ENCODE assay signal across 11 mouse cellular contexts in genomic region chr5:132633198-132633884, GRCm38 (mm10).
A peak's percentile ranks its signal among the peaks of the same experiment; 100 is the strongest.
DNase-seq lines count a peak whose midpoint lies in the region; ATAC-seq and TF ChIP-seq lines count a peak whose summit lies in the region.
"Had no signal": no experiment of that assay in that cellular context is flagged by ENCODE, and none has a peak within 500 bp of the region (broad histone marks: within the 10 kb centered on the region; RNA-seq: fewer than 3 reads in every experiment).

No protein-coding gene starts in this region.

- H3K4me2 ChIP-seq in intestine, postnatal 0 days (replicated peaks; ENCODE audit: low read depth), result no peak overlapping the region
- H3K4me2 ChIP-seq: heart, embryonic 15.5 days; limb, embryonic 15.5 days had no signal

- no peak for TF ChIP-seq CTCF in intestine, postnatal 0 days (IDR thresholded peaks at IDR 0.05; ENCODE audit: low read depth)

- no peak for ATAC-seq in erythroid progenitor cell, adult 5-6 weeks (replicated peaks; ENCODE audit: low FRiP score, poor library complexity, severe bottlenecking)
- no peak for ATAC-seq in intestine, postnatal 0 days

- H3K9ac ChIP-seq in intestine, postnatal 0 days (ENCODE audit: low read depth, low read length), result no peak overlapping the region
- H3K9ac ChIP-seq: heart, embryonic 15.5 days; limb, embryonic 15.5 days had no signal

- H3K4me3 ChIP-seq in intestine, postnatal 0 days (ENCODE audit: low read depth, low read length), result no peak overlapping the region
- H3K4me3 ChIP-seq: heart, embryonic 15.5 days; limb, embryonic 15.5 days; myocyte had no signal

- H3K9me3 ChIP-seq in intestine, postnatal 0 days (ENCODE audit: control insufficient read depth), result no peaks in the 10 kb centered on the region
- H3K9me3 ChIP-seq: limb, embryonic 15.5 days had no signal

- no peak overlapping the region for H3K27ac ChIP-seq in intestine, postnatal 0 days (ENCODE audit: low read depth, low read length)
- H3K27ac ChIP-seq: heart, embryonic 15.5 days; limb, embryonic 15.5 days had no signal

- 51% methylated on average over 4 of the region's 5 CpGs for WGBS in intestine, postnatal 0 days

- H3K4me1 ChIP-seq in intestine, postnatal 0 days (replicated peaks; ENCODE audit: control insufficient read depth, insufficient read depth, low read length), result no peaks in the 10 kb centered on the region
- H3K4me1 ChIP-seq: heart, embryonic 15.5 days had no signal

- H3K36me3 ChIP-seq in intestine, postnatal 0 days (ENCODE audit: control insufficient read depth, insufficient read depth), result no peaks in the 10 kb centered on the region
- H3K36me3 ChIP-seq: heart, embryonic 15.5 days; limb, embryonic 15.5 days had no signal

- DNase-seq in adrenal gland, adult 8-10 months, result peak; percentile 9
- no peak for DNase-seq in adrenal gland, postnatal 25 days
- DNase-seq in kidney, postnatal 10 days, result peak; percentile 14
- no peak for DNase-seq in kidney, adult 11 months
- peak; percentile 90 for DNase-seq in Muller cell, postnatal 12 days (ENCODE audit: inconsistent ontology term)
- DNase-seq in heart, postnatal 14 days, result peak; percentile 43 to 54

- H3K27me3 ChIP-seq in intestine, postnatal 0 days (replicated peaks; ENCODE audit: control insufficient read depth, insufficient read depth, low read length), result no peaks in the 10 kb centered on the region
- H3K27me3 ChIP-seq: heart, embryonic 15.5 days; limb, embryonic 15.5 days had no signal

- intact Hi-C loops in heart, postnatal 14 days (cut with DNase I), result loop anchor here (5.0 kb wide), 1 partner anchor 91 kb away; the partner anchor contains the start of gene Auts2

Comparison
In these comparisons a context has a peak if more than half of its experiments do, and no peak if none do; other contexts are left out.
1. DNase-seq: peak in adrenal gland, adult 8-10 months (single experiment), kidney, postnatal 10 days (single experiment), Muller cell, postnatal 12 days (single experiment) and heart, postnatal 14 days (2 of 2); none in adrenal gland, postnatal 25 days (single experiment) and kidney, adult 11 months (single experiment).